Mouse (Mus musculus): ENCODE results near the gene Oscar.

The Oscar gene

DNA sequence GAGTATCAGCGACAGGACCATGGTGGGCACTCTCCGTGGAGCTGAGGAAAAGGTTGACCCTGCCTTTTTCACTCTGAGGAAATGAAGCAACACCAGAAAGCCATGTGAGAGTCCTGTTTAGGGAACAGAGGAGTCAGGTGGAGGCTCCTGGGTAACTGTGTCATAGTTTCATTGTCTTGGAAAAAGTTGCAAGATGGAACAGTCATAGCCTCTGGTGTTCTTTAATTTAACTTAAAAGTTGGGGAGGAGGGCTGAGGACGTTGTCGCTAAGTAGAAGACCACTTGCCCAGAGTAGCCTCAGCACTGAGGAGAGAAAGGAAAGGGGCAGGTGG is at the start of gene Oscar:
TSS of gene Oscar (minus strand) at position 101 of the 332 bp plus-strand sequence.
- DNase-seq, result no peak

DNA sequence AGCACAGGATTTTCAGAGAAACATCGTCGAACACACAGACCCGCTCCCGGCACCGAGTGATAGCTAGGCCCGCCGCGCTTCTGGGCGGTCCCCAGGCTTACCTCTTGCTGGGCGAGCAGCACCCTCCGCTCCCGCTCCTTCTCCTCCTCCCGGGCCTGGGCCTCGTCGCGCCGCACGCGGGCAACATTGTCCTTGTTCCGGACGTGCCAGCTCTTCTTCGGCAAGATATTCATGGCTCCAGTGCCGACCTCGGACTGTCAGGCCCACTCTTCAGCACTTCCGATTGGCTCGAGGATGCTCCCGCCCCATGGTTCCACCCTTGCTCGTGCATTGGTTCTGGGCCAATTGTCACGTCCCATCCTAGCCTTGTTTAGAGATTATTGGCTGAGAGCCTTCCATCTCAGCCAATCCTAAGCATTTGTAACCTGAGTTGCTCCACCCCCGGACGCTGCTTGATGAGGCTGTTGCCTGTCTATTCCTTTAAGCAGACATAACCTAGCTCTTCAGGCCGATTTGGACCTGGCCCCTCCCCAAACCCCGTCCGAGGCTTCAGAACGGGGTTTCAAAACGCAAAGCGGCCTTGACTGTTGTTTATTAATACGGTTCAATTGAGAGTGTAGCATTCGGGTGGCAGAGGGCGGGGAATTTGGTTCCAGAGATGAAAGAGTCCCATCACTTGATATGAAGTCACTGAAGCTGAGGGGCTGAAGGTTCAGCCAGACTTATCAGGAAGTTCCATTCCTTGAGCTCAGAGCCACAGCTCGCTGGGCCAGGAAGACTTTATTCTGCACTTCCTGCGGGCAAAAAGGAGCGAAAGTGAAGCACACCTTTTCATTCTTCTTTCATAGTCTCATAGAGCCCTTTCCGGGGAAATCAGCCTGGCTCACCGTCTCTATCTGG is 49.5 kb upstream of the Oscar start, which contains the start of gene Leng1:
TSS of gene Leng1 (minus strand) at position 626 of the 900 bp plus-strand sequence.
- peak; percentile 98 for DNase-seq

DNA sequence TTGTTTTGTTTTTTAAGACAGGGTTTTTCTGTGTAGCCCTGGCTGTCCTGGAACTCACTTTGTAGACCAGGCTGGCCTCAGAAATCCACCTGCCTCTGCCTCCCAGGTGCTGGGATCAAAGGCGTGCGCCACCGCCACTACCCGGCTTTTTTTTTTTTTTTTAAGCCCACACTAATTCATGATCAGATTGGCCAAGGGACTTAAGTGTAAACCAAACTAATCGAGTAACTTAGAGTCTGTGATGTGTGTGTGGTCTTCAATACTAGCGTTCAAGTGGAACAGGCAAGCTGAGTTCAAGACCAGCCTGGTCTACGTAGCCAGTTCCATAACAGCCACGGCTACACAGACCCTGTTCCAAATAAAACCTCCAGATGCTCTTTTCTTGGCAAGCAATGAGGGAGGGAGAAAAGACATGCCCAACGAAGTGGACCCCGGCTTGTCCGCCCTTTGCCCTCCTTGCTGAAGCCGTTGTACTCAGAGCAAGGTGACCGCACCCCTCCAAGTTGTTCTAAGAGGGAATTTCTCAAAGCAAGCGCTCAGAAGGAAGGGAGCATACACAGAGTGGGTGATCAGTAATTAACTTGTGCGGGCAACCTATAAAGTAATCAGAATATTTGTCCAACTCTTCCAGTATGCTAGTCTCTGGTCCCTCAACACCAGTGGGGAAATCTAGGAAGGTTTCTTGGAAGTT is 48.7 kb upstream of the Oscar start:
- DNase-seq, result peak; percentile 52

DNA sequence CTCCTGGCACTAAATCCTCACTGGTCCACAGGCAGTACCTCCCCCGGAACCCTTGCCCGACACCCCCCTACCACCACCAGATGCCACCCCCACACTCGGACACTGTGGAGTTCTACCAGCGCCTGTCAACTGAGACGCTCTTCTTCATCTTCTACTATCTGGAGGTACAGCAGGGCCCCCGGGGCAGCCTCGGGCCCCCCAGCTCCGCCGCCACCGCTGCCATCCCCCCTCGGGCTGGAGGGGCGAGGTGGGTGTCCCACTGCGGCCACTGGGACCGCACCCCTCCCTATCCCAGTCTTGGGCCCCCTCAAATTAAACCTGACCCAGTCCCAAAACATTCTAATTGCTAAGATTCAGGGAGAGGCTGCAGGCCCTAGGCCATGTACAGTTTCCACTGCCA is 42.6 kb upstream of the Oscar start:
- no peak for DNase-seq

DNA sequence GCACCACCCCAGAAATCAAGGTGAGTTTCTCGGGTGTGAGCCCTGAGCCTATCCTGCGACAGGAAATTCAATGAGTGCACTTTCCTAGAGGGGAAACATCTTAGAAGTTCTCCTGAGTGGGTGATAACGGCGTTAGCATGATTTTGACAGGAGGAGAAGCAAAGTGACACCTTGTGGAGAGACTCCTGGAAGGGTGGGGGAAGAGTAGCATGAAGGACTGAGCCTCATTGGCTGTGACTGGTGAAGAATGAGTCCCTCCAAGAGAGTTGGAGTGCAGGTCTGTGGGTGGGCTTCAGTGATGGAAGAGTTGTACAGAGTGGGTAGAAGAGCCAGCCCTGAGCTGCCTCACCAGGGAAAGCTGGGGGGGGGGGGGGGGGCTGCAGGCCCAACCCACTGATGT is 41.0 kb upstream of the Oscar start:
- no peak for DNase-seq

DNA sequence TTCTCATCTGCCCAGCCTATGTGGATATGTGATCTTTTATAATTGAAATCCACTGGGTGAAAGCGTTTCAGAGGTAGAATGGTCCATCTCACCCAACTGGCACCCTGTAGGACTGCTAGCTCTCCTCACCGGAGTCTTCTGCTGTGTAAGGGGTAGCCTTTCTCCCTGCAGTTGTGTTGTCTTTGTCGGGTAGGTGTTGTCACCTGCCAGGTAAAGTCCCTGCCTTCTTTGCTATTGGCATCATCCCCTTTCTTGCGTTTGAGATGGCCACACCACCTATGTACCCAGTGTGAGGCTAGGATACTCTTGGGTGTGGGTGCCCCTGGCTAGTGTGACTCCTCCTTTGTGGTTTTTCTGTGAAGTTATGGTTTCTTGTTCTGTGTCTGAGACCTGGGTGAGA is 30.7 kb upstream of the Oscar start:
- no peak for DNase-seq

DNA sequence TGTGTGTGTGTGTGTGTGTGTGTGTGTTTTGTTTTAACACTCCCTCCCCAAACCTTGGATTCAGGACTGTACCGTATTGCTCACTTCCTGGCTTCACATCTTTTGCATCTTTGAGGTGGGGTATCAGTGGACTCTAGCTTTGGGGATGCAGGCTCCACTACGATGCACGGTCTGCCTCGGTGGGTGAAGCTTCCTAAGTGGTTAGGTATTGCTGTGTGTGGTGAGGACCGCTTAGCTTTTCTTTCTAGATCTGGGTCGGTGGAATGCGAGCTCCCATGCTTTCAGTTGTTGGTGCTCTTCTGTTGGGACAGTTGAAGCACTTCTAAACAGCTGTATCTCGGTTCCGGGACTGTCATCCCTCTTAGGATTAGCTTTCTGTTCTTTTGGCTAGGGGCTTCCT is 30.2 kb upstream of the Oscar start:
- no peak for DNase-seq

DNA sequence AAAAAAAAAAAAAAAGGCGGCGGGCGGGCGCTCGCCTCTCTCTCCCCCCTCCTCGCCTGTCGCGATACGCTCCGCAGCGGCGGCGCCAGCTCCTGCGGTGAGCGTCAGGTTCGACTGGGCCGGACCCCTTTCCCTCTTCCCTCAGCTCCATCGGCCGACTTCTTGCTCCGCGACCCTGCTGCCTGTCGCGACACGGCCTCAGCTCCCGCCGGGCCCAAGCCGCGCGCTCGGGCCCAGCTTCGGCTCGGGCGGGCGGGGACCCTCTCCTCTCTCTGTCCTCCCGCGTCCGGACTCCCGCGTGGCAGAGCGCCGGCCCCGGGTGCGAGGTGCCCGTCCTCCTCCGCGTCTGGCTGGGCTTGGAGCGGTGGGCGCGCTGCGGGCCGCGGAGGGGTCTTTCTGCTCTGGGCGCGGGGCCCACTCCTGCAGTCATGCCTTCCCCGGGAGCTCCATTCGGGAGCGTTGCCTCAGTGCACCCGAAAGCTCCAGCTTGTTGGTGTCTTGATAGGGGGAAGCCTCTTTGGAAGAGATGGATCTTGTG is 29.6 kb upstream of the Oscar start:
- DNase-seq, result peak; percentile 69

DNA sequence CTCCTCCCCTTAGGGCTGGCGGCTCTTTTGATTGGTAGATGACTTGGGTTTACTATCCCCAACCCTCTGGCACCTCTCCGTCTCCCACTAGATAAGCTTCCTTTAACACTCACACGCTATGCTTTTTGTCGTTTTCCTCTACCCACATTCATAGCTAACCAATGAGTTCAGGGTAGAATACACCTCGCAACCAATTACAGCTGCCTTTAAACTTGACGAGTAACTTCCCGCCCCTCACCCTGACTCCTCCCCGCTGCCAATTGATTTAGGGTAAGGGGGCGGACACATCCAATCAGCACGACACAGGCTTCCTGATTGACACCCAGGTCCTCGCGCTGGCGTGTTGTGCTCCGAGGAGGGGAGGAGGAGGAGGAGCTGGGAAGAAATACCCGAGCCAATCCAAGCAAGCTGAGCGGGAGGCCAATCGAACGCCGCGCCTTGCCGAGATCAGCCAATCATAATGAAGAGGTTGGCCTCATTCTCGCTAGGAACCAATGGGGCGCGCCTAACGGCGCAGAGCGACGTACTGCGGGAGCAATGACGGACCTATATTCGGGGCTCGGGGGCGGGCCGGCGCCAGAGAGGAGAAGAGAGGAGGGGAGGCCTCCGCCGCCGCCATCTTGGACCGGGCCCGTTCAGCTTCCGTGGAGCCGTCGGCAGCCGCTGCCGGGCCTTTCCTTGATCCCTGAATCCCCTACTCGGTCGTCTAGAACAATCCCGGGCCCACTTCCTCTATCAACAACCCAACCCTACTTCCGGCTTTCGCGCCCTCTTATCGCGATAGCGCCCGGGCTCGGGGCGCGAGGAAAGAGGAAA is 28.9 kb upstream of the Oscar start, which contains the start of gene Cnot3:
TSS of gene Cnot3 (plus strand) at position 597 of the 816 bp plus-strand sequence.
- peak; percentile 100 for DNase-seq

DNA sequence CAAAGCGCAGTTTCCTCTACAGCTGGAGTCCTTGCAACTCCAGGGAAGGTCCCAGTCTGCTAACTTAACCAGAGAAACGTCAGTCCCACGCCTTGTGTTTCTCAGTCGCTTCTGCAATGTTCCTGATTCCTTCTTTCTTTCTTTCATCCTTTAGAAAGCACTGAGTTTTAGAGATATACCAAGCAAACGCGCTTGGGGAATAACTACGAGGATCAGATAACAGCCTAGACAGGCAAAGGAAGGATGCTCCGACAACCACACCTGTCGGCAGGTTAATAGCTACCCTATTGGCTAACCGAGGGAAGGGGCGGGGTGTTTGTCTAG is 28.4 kb upstream of the Oscar start:
- DNase-seq, result no peak

DNA sequence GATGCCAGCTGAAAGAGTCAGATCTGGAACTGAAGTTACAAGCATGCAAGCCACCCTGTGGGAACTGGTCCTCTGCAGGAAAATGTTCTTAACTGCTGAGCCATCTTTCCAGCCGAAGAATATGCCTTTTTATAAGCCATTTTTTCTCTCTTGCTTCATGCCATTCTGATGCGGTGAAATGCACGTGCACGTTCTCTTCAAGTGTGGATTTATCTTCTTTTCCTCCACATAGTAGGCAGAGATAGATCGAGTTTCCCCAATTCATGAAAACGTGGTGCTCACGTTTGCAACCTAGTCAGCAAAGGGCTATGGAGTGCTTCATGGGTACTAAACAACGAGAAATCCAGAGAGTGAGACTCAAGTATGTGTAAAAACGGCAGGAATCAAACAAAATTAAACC is 27.9 kb upstream of the Oscar start:
- peak; percentile 58 for DNase-seq

DNA sequence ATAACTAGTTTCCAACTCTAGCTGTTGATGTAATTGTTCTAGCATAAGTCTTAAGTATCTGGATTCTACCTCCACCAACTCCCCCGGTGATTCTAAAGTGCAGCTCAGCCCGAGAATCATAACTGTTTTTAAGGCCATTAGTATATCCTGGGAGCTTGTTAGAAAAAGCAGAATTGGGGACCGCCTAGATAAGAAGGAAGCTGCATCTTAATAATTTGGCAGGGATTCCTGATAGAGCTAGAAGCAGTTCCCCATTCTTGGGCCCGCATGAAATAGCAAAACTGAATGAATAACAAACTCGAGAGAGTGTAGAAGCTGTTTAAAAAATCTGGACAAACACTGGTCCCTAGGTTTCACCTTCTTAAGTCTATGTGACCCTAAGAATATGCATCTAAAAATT is 27.5 kb upstream of the Oscar start:
- DNase-seq, result no peak

DNA sequence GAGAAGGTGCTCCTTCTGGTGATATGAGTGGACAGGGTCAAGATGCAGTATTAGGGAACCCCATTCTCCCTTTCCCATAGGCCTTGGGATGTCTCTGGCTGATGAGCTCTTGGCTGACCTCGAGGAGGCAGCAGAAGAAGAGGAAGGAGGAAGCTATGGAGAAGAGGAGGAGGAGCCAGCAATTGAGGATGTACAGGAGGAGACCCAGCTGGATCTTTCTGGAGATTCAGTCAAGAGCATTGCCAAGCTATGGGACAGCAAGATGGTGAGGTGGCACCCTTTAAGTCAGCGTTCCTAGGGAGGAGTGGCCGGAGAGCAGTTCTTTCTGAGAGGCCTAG is 14.5 kb upstream of the Oscar start:
- DNase-seq, result peak; percentile 58

DNA sequence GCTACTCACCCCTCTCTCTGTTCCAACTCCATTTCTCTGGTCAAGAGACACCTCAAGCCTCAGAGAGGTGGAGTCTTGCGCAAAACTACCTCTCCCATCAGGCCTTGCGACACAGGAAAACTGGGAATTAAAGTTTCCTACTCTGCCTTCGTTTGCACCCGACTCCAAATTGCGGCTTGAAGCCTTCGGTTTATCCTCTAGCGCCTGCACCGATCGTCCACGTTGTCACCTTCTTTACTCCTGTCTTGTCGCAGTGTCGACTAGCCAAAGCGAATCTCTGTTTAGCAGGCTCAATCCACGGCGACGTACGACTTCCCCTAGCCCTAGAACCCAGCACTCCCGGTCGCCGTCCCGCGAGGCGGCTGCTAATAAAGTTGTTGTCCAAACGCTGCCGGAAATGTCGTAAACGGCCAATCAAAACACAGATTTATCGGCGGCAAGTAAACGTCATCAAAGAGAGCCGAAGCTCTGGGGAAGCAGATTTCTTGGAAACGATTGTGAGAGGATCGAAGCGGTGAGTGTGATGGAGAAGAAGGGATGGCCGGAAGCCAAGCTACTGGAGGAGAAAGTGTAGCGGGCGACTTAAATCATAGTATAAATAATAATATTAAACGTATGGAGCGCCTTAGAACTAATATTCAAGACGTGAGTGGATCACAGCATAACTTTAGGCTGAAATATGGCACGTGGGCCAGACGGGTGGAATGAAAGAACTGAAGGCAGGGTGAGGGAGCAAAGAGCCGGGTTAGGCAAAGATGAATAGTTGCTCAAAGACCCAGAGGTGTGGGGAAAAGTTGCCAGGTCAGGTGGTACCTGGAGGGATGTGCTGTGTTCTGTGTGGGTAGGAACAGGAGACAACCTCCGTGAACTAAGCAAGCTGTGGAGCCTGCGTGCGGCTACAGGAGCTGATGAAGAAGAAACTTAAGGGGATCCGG is 13.9 kb upstream of the Oscar start, which contains the start of the genes Tfpt and Prpf31:
TSS of gene Tfpt (minus strand) at position 387 of the 935 bp plus-strand sequence.
TSS of gene Prpf31 (plus strand) at position 443 of the 935 bp plus-strand sequence.
- DNase-seq, result peak; percentile 96

DNA sequence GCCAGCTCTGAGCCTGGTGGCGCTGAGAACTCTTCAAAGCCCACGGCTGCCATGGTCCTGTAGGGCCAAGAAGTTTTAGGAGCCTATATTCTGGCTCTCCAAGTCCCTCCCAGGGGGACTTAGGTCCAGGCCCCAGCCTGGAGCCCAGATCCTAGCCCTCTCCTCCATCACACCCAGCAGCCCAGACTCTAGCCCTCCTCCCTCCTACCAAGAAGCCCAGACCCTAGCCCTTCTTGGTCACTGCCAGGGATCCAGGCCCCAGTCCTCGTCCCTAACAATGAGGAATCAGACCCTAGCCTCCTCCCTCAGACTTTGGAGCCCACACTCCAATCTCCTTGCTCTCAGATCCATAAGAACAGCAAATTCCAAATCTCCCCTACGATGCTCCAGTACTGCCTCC is 13.1 kb upstream of the Oscar start:
- peak; percentile 60 for DNase-seq

DNA sequence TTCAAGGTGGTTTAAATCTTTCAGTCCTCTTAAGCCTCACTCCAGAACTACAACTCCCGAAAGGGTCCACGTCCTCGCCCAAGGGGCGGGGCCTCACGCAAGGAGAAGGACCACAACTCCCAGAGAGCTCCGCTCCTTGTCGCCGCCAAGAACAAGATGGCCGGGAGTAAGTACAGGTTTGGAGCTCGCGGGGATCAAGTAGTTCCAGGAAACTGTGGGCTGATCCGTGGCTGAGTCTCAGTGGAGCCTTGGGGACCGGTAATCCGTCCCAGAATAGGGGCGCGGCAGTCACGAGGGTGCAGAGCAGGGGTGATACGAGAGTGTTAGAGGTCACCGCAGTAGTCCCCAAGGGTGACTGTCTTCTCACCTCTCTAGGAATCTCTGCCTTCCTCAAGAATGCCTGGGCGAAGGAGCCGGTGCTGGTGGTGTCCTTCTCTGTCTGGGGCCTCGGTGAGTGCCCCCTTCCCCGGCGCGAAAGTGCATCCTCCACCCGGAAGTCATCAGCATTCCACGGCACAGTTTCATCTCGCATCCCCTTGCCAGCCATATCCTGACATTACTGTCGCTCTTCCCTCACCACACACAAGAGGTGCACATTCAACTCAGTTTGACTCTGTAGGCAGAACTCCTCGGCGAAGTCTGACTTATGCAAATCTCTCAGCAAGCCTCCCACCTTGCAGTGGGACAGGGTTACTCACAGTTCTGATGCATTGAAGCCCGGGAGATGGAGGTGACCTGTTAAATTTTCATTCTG is 1.5 kb upstream of the Oscar start, which contains the start of gene Ndufa3:
TSS of gene Ndufa3 (plus strand) at position 132 of the 754 bp plus-strand sequence.
- DNase-seq, result peak; percentile 92

DNA sequence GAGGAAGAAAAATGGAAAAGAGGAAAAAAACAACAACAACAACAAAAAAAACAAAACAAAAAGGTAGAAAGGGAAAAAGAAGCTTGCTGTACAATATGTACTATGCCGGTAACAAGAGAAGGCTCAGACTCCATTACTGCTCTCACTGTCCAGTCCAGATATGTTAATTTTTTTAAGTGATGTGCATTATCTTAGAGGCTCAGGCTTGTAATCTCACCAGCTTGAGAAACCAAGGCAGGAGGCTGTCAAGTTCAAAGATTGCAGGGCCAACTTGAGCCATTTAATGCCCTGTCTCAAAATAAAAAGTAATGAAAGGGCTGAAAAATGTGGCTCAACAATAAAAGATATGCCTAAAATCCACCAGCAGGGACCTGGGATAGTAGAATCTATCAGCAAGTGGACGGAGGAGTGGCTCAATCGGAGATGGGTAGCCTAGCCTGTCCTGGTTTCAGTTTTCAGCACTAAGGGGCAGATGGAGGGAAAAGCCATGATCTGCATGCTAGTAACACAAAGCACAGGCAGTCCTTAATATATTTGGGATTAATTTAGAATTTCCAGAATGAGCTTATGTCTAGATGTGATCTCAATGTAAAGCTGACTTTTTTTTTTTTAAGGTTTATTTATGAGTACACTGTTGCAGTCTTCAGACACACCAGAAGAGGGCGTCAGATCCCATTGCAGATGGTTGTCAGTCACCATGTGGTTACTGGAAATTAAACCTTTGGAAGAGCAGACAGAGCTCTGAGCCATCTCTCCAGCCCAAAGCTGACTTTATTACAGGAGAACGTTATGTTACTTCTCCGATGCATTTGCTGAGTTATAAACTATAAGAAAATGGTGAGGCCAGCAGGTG is 658 bp upstream of the Oscar start:
- DNase-seq, result no peak

DNA sequence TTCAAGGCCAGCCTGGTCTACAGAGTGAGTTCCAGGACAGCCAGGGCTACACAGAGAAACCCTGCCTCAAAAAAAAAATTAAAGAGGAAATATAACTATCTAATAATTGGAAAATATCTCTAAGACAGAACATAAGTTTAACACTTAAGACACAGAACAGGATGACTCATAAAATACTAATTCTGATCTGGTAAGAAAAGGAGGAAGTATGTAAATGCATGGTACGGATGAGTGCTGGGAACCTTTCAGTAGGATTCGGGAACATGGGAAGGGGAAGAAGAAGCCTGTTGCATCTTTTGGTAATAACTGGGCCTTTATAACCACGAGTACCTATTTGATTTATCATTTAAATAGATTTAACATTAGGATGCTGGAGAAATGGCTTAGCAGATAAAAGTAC is 1.9 kb downstream of the Oscar start:
- no peak for DNase-seq

DNA sequence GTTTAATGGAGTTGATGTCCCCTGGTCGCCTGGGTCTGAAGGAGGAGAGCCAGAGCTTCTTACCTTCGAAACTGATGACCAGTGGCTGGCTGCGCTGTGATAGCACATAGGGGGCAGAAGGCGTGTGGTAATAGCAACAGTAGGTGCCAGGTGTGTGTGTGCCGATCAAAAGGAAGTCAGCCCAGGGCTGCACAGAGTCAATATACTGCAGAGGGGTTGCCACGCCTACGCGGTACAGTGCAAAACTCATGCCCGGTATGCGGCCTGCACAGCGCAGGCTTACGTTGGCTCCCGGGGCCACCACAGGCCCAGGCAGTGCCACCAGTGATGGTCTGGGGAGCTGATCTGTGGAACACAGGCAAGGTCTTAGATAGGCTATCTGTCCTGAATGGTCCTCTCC is 5.0 kb downstream of the Oscar start:
- no peak for DNase-seq

DNA sequence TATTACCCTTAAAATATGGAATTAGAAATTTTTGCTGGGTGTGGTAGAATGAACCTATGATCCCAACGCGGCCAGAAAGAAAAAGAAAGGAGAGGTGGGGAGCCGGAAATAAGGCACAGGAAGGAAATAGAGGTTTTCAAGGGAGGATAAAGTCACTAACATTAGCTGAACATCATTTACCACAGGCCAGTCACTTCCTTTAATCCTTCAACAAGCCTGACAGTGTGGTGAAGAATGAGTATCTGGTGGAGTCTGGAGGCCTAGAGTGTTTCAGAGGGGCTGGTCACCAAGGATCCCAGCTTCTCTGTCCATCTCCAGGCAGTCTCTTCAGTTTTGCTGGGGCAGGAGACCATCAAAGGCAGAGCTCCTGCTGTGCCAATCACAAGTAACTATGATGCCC is 5.5 kb downstream of the Oscar start:
- DNase-seq, result no peak

Measured in cerebellum, adult 9-10 months (tissue).